Mouse (Mus musculus) embryonic facial prominence, embryonic 14.5 days (tissue): ENCODE data around the gene Phtf2. TPM values are rescaled to one million over a fixed set of nuclear protein-coding genes. Genes with fewer than 3 reads are reported as not detected.

Source experiments
- ATAC-seq: fragments of 200-750 bp; cut with Nextera tagmentation; 2 replicates; pipeline ENCODE4 v1.8.0; 2017; ENCODE audit warnings: low read depth, moderate number of reproducible peaks, moderate TSS enrichment
- DNase-seq: peaks from one replicate; pipeline ENCODE4 v3.0.0-alpha.2; 2015; ENCODE audit warnings: low spot score
- H3K27ac ChIP-seq: fragments of 300-500 bp; sonication (generic); replicated peaks from 2 replicates; pipeline ENCODE4 v1.5.1; 2014; ENCODE audit warnings: low read depth, mild to moderate bottlenecking, low read length, moderate library complexity
- H3K27me3 ChIP-seq: fragments of 300-500 bp; sonication (generic); replicated peaks from 2 replicates; pipeline ENCODE4 v1.6.1; 2014; ENCODE audit warnings: low read length; ENCODE audit not compliant: control insufficient read depth, insufficient read depth
- H3K36me3 ChIP-seq: fragments of 300-500 bp; sonication (generic); 2 replicates; pipeline ENCODE4 v1.6.1; 2014; ENCODE audit warnings: low read length, mixed read lengths; ENCODE audit not compliant: control insufficient read depth, insufficient read depth
- H3K4me1 ChIP-seq: fragments of 300-500 bp; sonication (generic); 2 replicates; pipeline ENCODE4 v1.6.1; 2014; ENCODE audit warnings: antibody characterized with exemption, low read length; ENCODE audit not compliant: control insufficient read depth, insufficient read depth
- H3K4me2 ChIP-seq: fragments of 300-500 bp; sonication (generic); 2 replicates; pipeline ENCODE4 v1.6.1; 2014; ENCODE audit warnings: low read depth, mild to moderate bottlenecking, low read length, moderate library complexity, mixed read lengths
- H3K4me3 ChIP-seq: fragments of 300-500 bp; sonication (generic); 2 replicates; pipeline ENCODE4 v1.5.1; 2014; ENCODE audit warnings: low read depth, mild to moderate bottlenecking, low read length
- H3K9ac ChIP-seq: fragments of 300-500 bp; sonication (generic); 2 replicates; pipeline ENCODE4 v1.6.1; 2014; ENCODE audit warnings: low read depth, mild to moderate bottlenecking, low read length, moderate library complexity, mixed read lengths
- H3K9me3 ChIP-seq: fragments of 300-500 bp; sonication (generic); 2 replicates; pipeline ENCODE4 v1.6.1; 2016; ENCODE audit warnings: low read length; ENCODE audit not compliant: control insufficient read depth
- WGBS: fragments of 180-500 bp; shearing (Covaris S2); extraction: QIAGEN DNeasy Blood & Tissue Kit; methylation state at CpG from one replicate; pipeline ENCODE4 v1.1.7; 2014; 5-methylcytosine and 5-hydroxymethylcytosine counted together
- polyA plus RNA-seq: library from polyadenylated mRNA; unstranded; fragments of >200 nt; fragmentation: Nextera tagmentation; extraction: Ambion mirVana; gene quantifications from 2 replicates; pipeline ENCODE4 v1.2.1, GENCODE M21; 2014

Phtf2 gene
- polyA plus RNA-seq, 1 experiment from 2014 or later: 23.0 TPM

GRCm38 (mm10) chr5:20855066-20855465 is 26.9 kb downstream of the Phtf2 start:
- no peak overlapping the region for H3K4me2 ChIP-seq
- no peaks in the 10 kb centered on the region for H3K4me1 ChIP-seq
- H3K27me3 ChIP-seq: no peaks in the 10 kb centered on the region
- no peak overlapping the region for H3K27ac ChIP-seq
- ATAC-seq: no peak
- WGBS: 86% methylated on average over 4 of the region's 4 CpGs
- no peak overlapping the region for H3K9ac ChIP-seq
- peaks cover 3% of the 10 kb centered on the region; the same call in 1 of the 2 replicates for H3K9me3 ChIP-seq
- H3K36me3 ChIP-seq: 0 out of 2 replicates have a peak, but pooled peaks cover 5% of the 10 kb centered on the region
- no peak for DNase-seq
- no peak overlapping the region for H3K4me3 ChIP-seq

- 92% methylated on average over 2 of the region's 2 CpGs for WGBS
- no peak overlapping the region for H3K4me2 ChIP-seq
- H3K27me3 ChIP-seq: no peaks in the 10 kb centered on the region
- no peak overlapping the region for H3K4me3 ChIP-seq
- H3K36me3 ChIP-seq: no peaks in the 10 kb centered on the region
- H3K9me3 ChIP-seq: no peaks in the 10 kb centered on the region
- H3K27ac ChIP-seq: no peak overlapping the region
- no peak overlapping the region for H3K9ac ChIP-seq
- DNase-seq (no peak), ATAC-seq (no peak)
- 0 out of 2 replicates have a peak, but pooled peaks cover 12% of the 10 kb centered on the region for H3K4me1 ChIP-seq
These were observed 34.9 kb downstream of the Phtf2 start for GRCm38 (mm10) chr5:20847010-20847409.

GRCm38 (mm10) chr5:20843816-20844215 is 38.1 kb downstream of the Phtf2 start:
- Histone ChIP-seq H3K9ac (no peak overlapping the region), H3K4me3 (no peak overlapping the region), H3K4me2 (no peak overlapping the region), H3K36me3 (no peaks in the 10 kb centered on the region), H3K4me1 (0 out of 2 replicates have a peak, but pooled peaks cover 6% of the 10 kb centered on the region), H3K27me3 (no peaks in the 10 kb centered on the region), H3K9me3 (no peaks in the 10 kb centered on the region), H3K27ac (no peak overlapping the region)
- ATAC-seq: no peak; the same call in 1 of the 2 replicates
- 56% methylated on average over 2 of the region's 2 CpGs for WGBS
- DNase-seq: peak; percentile 44

GRCm38 (mm10) chr5:20843405-20843804 is 38.5 kb downstream of the Phtf2 start:
- DNase-seq: no peak
- no peak for ATAC-seq
- Histone ChIP-seq H3K9ac (no peak overlapping the region), H3K4me3 (no peak overlapping the region), H3K27me3 (no peaks in the 10 kb centered on the region), H3K9me3 (no peaks in the 10 kb centered on the region), H3K27ac (no peak overlapping the region), H3K4me2 (no peak overlapping the region), H3K36me3 (no peaks in the 10 kb centered on the region), H3K4me1 (0 out of 2 replicates have a peak, but pooled peaks cover 6% of the 10 kb centered on the region)
- WGBS: 60% methylated on average over 2 of the region's 3 CpGs

GRCm38 (mm10) chr5:20837082-20837481 is 44.8 kb downstream of the Phtf2 start:
- Histone ChIP-seq H3K27me3 (no peaks in the 10 kb centered on the region), H3K36me3 (peaks cover 3% of the 10 kb centered on the region; the same call in 1 of the 2 replicates), H3K27ac (no peak overlapping the region), H3K4me2 (no peak overlapping the region), H3K9me3 (no peaks in the 10 kb centered on the region), H3K4me3 (no peak overlapping the region), H3K9ac (no peak overlapping the region), H3K4me1 (no peaks in the 10 kb centered on the region)
- ATAC-seq: no peak
- no peak for DNase-seq
- 94% methylated on average over 1 of the region's 1 CpGs for WGBS

GRCm38 (mm10) chr5:20834399-20834798 is 47.5 kb downstream of the Phtf2 start:
- Histone ChIP-seq H3K4me2 (no peak overlapping the region), H3K4me1 (no peaks in the 10 kb centered on the region), H3K36me3 (peaks cover 3% of the 10 kb centered on the region; the same call in 1 of the 2 replicates), H3K27me3 (no peaks in the 10 kb centered on the region), H3K4me3 (no peak overlapping the region), H3K27ac (no peak overlapping the region), H3K9ac (no peak overlapping the region), H3K9me3 (no peaks in the 10 kb centered on the region)
- ATAC-seq (no peak), DNase-seq (no peak)
- WGBS: 93% methylated on average over 1 of the region's 1 CpGs

- Histone ChIP-seq H3K9me3 (no peaks in the 10 kb centered on the region), H3K4me3 (no peak overlapping the region), H3K9ac (no peak overlapping the region), H3K27me3 (no peaks in the 10 kb centered on the region), H3K4me1 (no peaks in the 10 kb centered on the region), H3K4me2 (no peak overlapping the region), H3K27ac (no peak overlapping the region), H3K36me3 (no peaks in the 10 kb centered on the region)
- no peak for ATAC-seq
- DNase-seq: no peak
- 87% methylated on average over 2 of the region's 2 CpGs for WGBS
These were observed 50.5 kb downstream of the Phtf2 start for GRCm38 (mm10) chr5:20831433-20831832.

GRCm38 (mm10) chr5:20830717-20831116 is 51.2 kb downstream of the Phtf2 start:
- no peak overlapping the region for H3K27ac ChIP-seq
- H3K4me2 ChIP-seq: no peak overlapping the region
- H3K9ac ChIP-seq: no peak overlapping the region
- no peak for ATAC-seq
- WGBS: 86% methylated on average over 1 of the region's 1 CpGs
- H3K9me3 ChIP-seq: no peaks in the 10 kb centered on the region
- H3K4me1 ChIP-seq: no peaks in the 10 kb centered on the region
- no peaks in the 10 kb centered on the region for H3K27me3 ChIP-seq
- H3K4me3 ChIP-seq: no peak overlapping the region
- no peaks in the 10 kb centered on the region for H3K36me3 ChIP-seq
- no peak for DNase-seq

GRCm38 (mm10) chr5:20821647-20822046 is 60.3 kb downstream of the Phtf2 start:
- H3K27ac ChIP-seq: no peak overlapping the region
- H3K36me3 ChIP-seq: no peaks in the 10 kb centered on the region
- no peaks in the 10 kb centered on the region for H3K9me3 ChIP-seq
- H3K4me1 ChIP-seq: no peaks in the 10 kb centered on the region
- 57% methylated on average over 1 of the region's 1 CpGs for WGBS
- no peak overlapping the region for H3K4me2 ChIP-seq
- H3K27me3 ChIP-seq: no peaks in the 10 kb centered on the region
- H3K4me3 ChIP-seq: no peak overlapping the region
- ATAC-seq (peak; percentile 72; the same call in 1 of the 2 replicates), DNase-seq (peak; percentile 33)
- H3K9ac ChIP-seq: no peak overlapping the region
